Mouse (Mus musculus) embryonic fibroblast, embryonic 13.5 days (primary cell): Measurements from ENCODE around the gene Rab4a.

Source experiments
- CTCF ChIP-seq: IDR thresholded peaks from 2 replicates; pipeline ENCODE4 v1.5.1; 2011; ENCODE audit warnings: mild to moderate bottlenecking, control low read depth, low read length, moderate library complexity, borderline replicate concordance; ENCODE audit not compliant: insufficient read depth
- POLR2A ChIP-seq: IDR thresholded peaks from 2 replicates; pipeline ENCODE4 v1.6.1; 2011; ENCODE audit warnings: low read depth, mild to moderate bottlenecking, control low read depth, low read length, moderate library complexity

- TF ChIP-seq CTCF (no peak), POLR2A (no peak)
Observed at GRCm38 (mm10) chr8:123826758-123827157, 21.0 kb downstream of the Rab4a start.
